Comparison of ENCODE assay signal across 21 mouse cellular contexts in the genomic region with DNA sequence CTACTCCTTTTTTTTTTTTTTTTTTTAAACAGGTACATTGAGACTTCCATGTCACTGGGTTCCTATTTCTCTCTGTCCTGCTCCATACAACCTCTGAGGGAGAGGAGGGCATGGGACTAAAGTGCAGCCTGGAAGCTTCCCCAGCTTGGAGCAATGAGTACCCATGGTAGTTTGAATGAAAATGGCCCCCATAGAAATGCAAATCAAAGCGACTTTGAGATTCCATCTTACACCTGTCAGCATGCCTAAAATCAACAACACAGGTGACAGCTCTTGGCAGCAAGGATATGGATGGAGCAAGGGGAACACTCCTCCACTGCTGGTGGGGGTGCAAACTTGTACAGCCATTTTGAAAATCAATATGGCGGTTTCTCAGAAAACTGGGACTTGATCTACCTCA. TPM values are rescaled to one million over a fixed set of nuclear protein-coding genes. Genes with fewer than 3 reads are reported as not detected.
"Had no signal": no experiment of that assay in that cellular context is flagged by ENCODE, and none has a peak within 500 bp of the region (broad histone marks: within the 10 kb centered on the region; RNA-seq: fewer than 3 reads in every experiment).

No protein-coding gene starts in this region.

- DNase-seq: left cerebral cortex, postnatal 4 days; liver; liver, embryonic 13.5 days; liver, postnatal 0 days; lung, adult 18-20 months; lung, adult 2 months; lung, embryonic 14.5 days; lung, postnatal 10 days; lung, postnatal 14 days; lung, postnatal 36 days; lung, postnatal 4 days; midbrain, embryonic 14.5 days had no signal

- ATAC-seq: liver, embryonic 12.5 days; liver, postnatal 0 days; lung, postnatal 0 days; midbrain, embryonic 13.5 days; midbrain, embryonic 15.5 days; midbrain, embryonic 16.5 days had no signal

RNA-seq across cellular contexts. Expression of a gene that starts 20.0 kb away (rescaled TPM):
- total RNA-seq: liver, adult 2 months; megakaryocyte progenitor cell, adult 5-6 weeks; megakaryocyte, adult 5-6 weeks; megakaryocyte-erythroid progenitor cell, adult 5-6 weeks had no signal
